Mouse (Mus musculus) embryonic facial prominence, embryonic 13.5 days (tissue): ENCODE results near the gene Arhgap44. TPM values are rescaled to one million over a fixed set of nuclear protein-coding genes. Genes with fewer than 3 reads are reported as not detected.

Source experiments
- ATAC-seq: fragments of 200-750 bp; cut with Nextera tagmentation; 2 replicates; pipeline ENCODE4 v1.8.0; 2017; ENCODE audit warnings: low read depth; ENCODE audit not compliant: insufficient number of reproducible peaks, insufficient read depth, low FRiP score, low TSS enrichment
- H3K27ac ChIP-seq: fragments of 300-500 bp; sonication (generic); 2 replicates; pipeline ENCODE4 v1.5.1; 2015; ENCODE audit warnings: moderate library complexity, mild to moderate bottlenecking, inconsistent platforms
- H3K27me3 ChIP-seq: fragments of 300-500 bp; sonication (generic); 2 replicates; pipeline ENCODE4 v1.6.1; 2015; ENCODE audit warnings: mild to moderate bottlenecking, inconsistent platforms
- H3K36me3 ChIP-seq: fragments of 300-500 bp; sonication (generic); 2 replicates; pipeline ENCODE4 v1.6.1; 2015; ENCODE audit warnings: mild to moderate bottlenecking, inconsistent platforms
- H3K4me1 ChIP-seq: fragments of 300-500 bp; sonication (generic); 2 replicates; pipeline ENCODE4 v1.6.1; 2015; ENCODE audit warnings: inconsistent platforms
- H3K4me2 ChIP-seq: fragments of 300-500 bp; sonication (generic); 2 replicates; pipeline ENCODE4 v1.6.1; 2015; ENCODE audit warnings: moderate library complexity, mild to moderate bottlenecking, inconsistent platforms
- H3K4me3 ChIP-seq: fragments of 300-500 bp; sonication (generic); 2 replicates; pipeline ENCODE4 v1.5.1; 2015; ENCODE audit warnings: mild to moderate bottlenecking, inconsistent platforms
- H3K9ac ChIP-seq: fragments of 300-500 bp; sonication (generic); 2 replicates; pipeline ENCODE4 v1.6.1; 2015; ENCODE audit warnings: mild to moderate bottlenecking, inconsistent platforms
- H3K9me3 ChIP-seq: fragments of 300-500 bp; sonication (generic); 2 replicates; pipeline ENCODE4 v1.6.1; 2016; ENCODE audit warnings: inconsistent platforms
- WGBS: fragments of 180-500 bp; shearing (Covaris S2); methylation state at CpG from one replicate; pipeline ENCODE4 v1.1.7; 2015; ENCODE audit warnings: mixed read lengths; 5-methylcytosine and 5-hydroxymethylcytosine counted together
- polyA plus RNA-seq: library from polyadenylated mRNA; unstranded; fragments of >200 nt; fragmentation: Nextera tagmentation; extraction: Ambion mirVana; gene quantifications from 2 replicates; pipeline ENCODE4 v1.2.1, GENCODE M21; 2015

The Arhgap44 gene
- polyA plus RNA-seq, 1 experiment from 2014 or later = 5.0 TPM

DNA sequence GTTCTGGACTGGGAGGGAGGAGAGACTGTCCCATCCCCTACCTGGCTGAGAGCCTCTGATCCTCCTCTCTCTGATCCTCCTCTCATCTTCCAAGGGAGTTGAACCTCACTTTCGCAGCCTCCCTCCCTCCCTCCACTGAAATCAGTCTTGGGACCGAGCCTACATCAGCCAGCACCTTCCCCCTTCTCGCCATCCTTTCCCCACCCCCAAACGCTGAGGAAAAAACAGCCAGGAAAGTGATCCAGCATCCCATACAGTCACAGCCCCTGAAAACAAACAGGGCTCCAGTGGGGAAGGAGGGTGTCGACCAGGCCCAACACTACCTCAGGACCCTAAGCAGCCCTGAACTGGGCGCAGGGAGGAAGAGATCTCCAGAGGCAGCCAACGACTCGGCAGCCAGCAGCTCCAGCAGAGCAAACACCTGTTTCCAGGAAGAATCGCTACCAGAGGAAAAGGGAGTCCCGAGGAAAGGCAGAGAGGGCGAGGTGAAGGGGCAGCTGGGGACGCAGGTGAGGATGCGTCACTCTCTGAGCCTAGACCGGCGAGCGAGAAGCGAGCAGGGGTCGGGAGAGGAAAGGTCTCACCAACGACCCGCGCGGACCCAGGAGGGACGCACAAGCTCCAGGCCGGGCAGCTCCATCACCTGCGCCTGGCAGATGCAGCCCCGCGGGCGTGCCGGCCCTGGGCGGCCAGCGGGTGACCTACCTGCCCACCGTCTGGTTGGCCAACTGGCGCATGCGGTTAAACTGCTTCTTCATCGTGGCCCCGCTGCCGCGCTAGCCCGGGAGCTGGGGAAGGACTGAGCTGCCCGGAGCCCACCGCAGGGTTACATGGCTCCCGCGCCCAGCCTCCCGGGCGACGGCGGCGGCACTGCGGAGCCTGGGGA lies 637 bp downstream of the Arhgap44 start:
- 0 out of 2 replicates have a peak, but pooled peaks have one; percentile 62 for ATAC-seq
- H3K4me2 ChIP-seq = peak overlapping the region; percentile 89
- H3K9ac ChIP-seq = peak overlapping the region; percentile 87
- peaks cover 14% of the 10 kb centered on the region for H3K4me1 ChIP-seq
- no peaks in the 10 kb centered on the region for H3K9me3 ChIP-seq
- H3K27me3 ChIP-seq = peaks cover 25% of the 10 kb centered on the region
- H3K36me3 ChIP-seq = no peaks in the 10 kb centered on the region
- WGBS = under 1% methylated on average over 41 of the region's 49 CpGs
- peak overlapping the region; percentile 87 for H3K4me3 ChIP-seq
- H3K27ac ChIP-seq = no peak overlapping the region

GRCm38 (mm10) chr11:65160991-65161880 lies 1.5 kb downstream of the Arhgap44 start:
- Histone ChIP-seq H3K27me3 (peaks cover 22% of the 10 kb centered on the region), H3K36me3 (no peaks in the 10 kb centered on the region), H3K9me3 (no peaks in the 10 kb centered on the region), H3K4me1 (peaks cover 14% of the 10 kb centered on the region), H3K9ac (0 out of 2 replicates have a peak overlapping the region, but pooled peaks have one; percentile 87), H3K4me3 (peak overlapping the region; percentile 87), H3K4me2 (peak overlapping the region; percentile 89), H3K27ac (no peak overlapping the region)
- WGBS = 44% methylated on average over 7 of the region's 7 CpGs
- no peak for ATAC-seq

GRCm38 (mm10) chr11:65159791-65160190 lies 3.0 kb downstream of the Arhgap44 start, which contains the start of gene 1700086D15Rik:
Gene 1700086D15Rik, minus strand, starts transcription at chr11:65159891.
- no peak within 1 kb of the TSS for H3K4me2 ChIP-seq
- WGBS = 92% methylated on average over 5 of the region's 5 CpGs
- no peak within 1 kb of the TSS for H3K9ac ChIP-seq
- peaks cover 14% of the 10 kb centered on the region for H3K4me1 ChIP-seq
- no peak within 1 kb of the TSS for H3K27ac ChIP-seq
- H3K27me3 ChIP-seq = peaks cover 22% of the 10 kb centered on the region
- H3K4me3 ChIP-seq = no peak within 1 kb of the TSS
- no peak for ATAC-seq
- H3K36me3 ChIP-seq = no peaks in the 10 kb centered on the region
- no peaks in the 10 kb centered on the region for H3K9me3 ChIP-seq

DNA sequence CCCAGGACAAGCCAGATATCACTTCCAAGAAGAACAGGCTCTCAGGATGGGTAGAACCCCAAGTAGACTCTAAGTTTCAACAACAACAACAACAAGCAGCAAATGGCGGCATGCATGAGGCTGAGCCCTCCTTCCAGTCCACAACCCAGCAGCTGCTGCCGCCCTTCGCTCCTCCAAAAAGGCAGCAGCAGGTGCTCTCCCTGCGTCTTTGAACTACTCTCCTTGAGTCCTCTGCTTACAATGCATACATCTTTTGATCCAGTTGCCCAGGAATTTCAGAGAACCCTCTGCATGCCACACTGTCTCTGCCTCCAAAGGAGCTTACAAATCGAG lies 4.1 kb downstream of the Arhgap44 start:
- Histone ChIP-seq H3K36me3 (no peaks in the 10 kb centered on the region), H3K4me3 (no peak overlapping the region), H3K9ac (no peak overlapping the region), H3K9me3 (no peaks in the 10 kb centered on the region), H3K4me2 (no peak overlapping the region), H3K27me3 (peaks cover 22% of the 10 kb centered on the region), H3K4me1 (peaks cover 14% of the 10 kb centered on the region), H3K27ac (no peak overlapping the region)
- WGBS = 91% methylated on average over 5 of the region's 5 CpGs
- no peak for ATAC-seq

- Histone ChIP-seq H3K9me3 (no peaks in the 10 kb centered on the region), H3K27ac (no peak overlapping the region), H3K36me3 (no peaks in the 10 kb centered on the region), H3K4me3 (no peak overlapping the region), H3K27me3 (peaks cover 19% of the 10 kb centered on the region), H3K4me1 (peaks cover 14% of the 10 kb centered on the region), H3K9ac (no peak overlapping the region), H3K4me2 (no peak overlapping the region)
- WGBS = 90% methylated on average over 20 of the region's 20 CpGs
- ATAC-seq = no peak
These were observed 4.6 kb downstream of the Arhgap44 start for GRCm38 (mm10) chr11:65157966-65158657.

DNA sequence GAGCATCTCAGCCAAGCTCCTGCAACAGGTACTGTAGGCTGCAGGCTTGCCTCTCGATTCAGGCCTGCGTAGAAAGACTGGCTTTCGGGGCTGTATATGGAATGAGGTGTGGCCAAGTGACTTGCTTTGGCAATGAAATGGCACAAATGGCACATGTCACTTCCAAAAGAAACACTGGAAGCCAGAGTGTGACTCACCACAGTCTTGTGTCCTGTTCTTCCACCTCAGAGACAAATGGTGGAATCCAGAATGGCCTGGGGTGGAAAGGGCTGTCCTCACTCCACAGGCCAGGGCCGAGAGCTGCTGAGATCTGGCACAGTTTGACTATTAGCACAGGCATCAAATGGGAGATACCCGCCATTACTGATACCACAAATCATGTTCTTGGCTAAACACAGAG lies 9.8 kb downstream of the Arhgap44 start:
- ATAC-seq = no peak

DNA sequence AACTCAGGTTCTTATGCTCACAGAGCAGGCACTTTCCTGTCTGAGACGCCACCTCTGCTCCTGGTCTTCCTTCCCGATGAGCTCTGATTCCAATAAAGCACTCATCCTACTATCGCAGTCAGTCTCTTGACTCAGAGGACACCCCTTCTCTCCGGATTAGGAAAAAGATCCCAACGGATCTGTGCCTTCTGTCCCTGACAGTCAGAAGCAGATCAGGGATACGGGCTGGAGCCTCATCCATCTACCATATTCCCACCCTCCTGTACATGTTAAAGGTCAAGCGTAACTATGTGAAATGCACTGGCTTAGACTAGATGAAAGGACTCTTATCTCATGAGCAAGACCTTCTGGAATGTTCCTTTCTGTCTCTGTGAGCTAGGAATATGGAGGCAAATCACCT lies 14.3 kb downstream of the Arhgap44 start:
- Histone ChIP-seq H3K4me1 (no peaks in the 10 kb centered on the region), H3K36me3 (no peaks in the 10 kb centered on the region), H3K9me3 (no peaks in the 10 kb centered on the region), H3K4me2 (no peak overlapping the region), H3K9ac (no peak overlapping the region), H3K27ac (no peak overlapping the region), H3K4me3 (no peak overlapping the region), H3K27me3 (no peaks in the 10 kb centered on the region)
- no peak for ATAC-seq
- 88% methylated on average over 7 of the region's 7 CpGs for WGBS

More for the DNA sequence above, 9.8 kb downstream of the Arhgap44 start:
- Histone ChIP-seq H3K4me2 (no peak overlapping the region), H3K27me3 (no peaks in the 10 kb centered on the region), H3K27ac (no peak overlapping the region), H3K4me3 (no peak overlapping the region), H3K36me3 (no peaks in the 10 kb centered on the region), H3K9me3 (no peaks in the 10 kb centered on the region), H3K9ac (no peak overlapping the region), H3K4me1 (no peaks in the 10 kb centered on the region)
- WGBS = 89% methylated on average over 5 of the region's 5 CpGs

DNA sequence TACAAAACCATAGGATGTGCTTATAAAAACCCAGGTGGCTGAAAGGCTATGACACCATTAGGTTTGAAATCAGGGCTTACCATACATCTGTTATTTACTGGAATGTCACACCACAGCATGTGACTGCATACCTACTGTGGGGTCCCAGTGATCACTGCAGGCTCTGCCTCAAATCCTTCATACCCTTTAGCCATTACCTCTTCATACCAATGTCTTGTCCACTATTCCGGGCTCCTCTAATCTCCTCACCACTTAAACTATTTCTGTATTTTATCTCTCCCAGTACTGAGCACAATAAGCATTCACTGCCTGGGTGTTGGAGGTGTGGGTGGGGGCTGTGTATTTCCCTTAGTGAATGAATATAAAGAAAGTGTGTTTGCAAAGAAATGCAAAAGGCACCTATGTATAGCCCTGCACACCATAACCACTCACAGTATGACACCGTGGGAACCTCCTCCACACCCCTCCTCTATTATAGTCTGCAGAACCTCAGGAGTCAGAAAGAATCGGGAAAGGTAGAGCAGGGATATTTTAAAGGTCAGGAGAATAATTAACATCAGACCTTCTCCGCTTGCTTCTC lies 19.8 kb downstream of the Arhgap44 start:
- ATAC-seq = no peak
- Histone ChIP-seq H3K27ac (no peak overlapping the region), H3K27me3 (no peaks in the 10 kb centered on the region), H3K4me3 (no peak overlapping the region), H3K9ac (no peak overlapping the region), H3K9me3 (no peaks in the 10 kb centered on the region), H3K4me1 (no peaks in the 10 kb centered on the region), H3K36me3 (no peaks in the 10 kb centered on the region), H3K4me2 (no peak overlapping the region)
- WGBS = 67% methylated on average over 4 of the region's 4 CpGs

DNA sequence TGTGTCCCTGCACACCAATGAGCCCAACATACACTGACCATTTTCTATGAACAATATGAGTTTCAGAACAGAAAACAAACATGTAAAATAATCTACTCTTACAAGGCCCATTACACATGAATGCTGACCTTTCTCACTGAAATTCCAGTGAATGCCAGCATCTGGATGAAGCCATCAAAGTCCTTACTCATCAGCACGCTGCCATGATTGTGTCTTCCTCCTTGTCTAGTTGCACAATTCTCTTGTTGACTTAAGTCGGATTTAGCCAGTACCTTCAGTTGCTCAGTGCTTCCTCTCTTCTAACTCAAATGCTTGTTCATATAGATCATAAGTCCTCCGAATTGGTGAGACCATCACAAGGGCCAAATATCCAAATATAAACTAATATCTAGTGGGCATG lies 23.7 kb downstream of the Arhgap44 start:
- Histone ChIP-seq H3K4me3 (no peak overlapping the region), H3K4me1 (no peaks in the 10 kb centered on the region), H3K9me3 (no peaks in the 10 kb centered on the region), H3K27me3 (no peaks in the 10 kb centered on the region), H3K4me2 (no peak overlapping the region), H3K36me3 (no peaks in the 10 kb centered on the region), H3K9ac (no peak overlapping the region), H3K27ac (no peak overlapping the region)
- WGBS = 91% methylated on average over 3 of the region's 3 CpGs
- ATAC-seq = no peak

DNA sequence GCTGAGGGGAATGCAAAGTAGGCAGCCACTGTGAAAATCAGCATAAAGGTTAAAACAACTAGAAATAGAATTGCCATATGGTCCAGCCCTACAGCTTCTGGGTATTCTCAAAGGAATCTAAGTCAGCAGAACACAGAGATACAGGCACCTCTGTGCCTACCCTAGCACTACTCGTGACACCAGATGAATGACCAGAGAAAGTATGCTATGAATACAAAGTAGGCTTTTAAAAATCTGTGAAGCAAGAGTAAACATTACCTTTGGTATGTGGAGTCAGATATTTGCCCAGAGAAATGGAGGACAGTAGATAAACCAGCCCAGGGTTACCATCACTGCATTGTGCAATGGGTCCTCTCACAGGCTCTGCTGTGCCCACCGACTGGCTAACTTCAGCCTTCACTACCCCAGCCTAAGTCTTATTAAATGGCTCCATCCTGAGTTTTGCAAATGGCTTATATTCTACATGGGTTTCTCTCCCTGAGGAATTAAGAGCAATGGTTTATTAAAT lies 25.6 kb downstream of the Arhgap44 start:
- Histone ChIP-seq H3K36me3 (no peaks in the 10 kb centered on the region), H3K27ac (no peak overlapping the region), H3K9ac (no peak overlapping the region), H3K4me3 (no peak overlapping the region), H3K4me1 (no peaks in the 10 kb centered on the region), H3K27me3 (no peaks in the 10 kb centered on the region), H3K4me2 (no peak overlapping the region), H3K9me3 (no peaks in the 10 kb centered on the region)
- 86% methylated on average over 2 of the region's 2 CpGs for WGBS
- no peak for ATAC-seq

DNA sequence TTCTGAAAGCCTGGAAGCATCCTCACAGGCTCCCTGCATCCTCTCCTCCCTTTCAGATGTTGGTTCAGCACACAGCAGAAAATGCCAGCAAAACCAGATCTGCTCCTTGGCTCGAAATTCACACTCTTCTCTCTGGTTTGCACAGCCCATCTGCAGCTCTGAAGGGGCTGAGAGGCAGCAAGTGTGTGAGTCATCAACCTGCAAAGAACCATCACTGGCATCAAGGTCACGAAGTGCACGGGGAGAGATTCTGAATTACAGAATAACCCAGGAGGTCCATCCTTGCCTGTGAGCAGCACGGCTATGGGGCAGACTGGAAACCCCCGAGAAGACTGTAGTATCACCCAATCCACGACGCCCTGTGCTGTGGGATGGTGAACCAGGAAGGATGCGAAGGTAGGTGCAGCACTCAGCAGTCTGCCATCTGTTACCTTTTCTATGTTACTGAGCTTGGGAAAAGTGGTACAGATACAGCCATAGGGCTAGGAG lies 27.5 kb downstream of the Arhgap44 start:
- no peak overlapping the region for H3K9ac ChIP-seq
- H3K4me1 ChIP-seq = no peaks in the 10 kb centered on the region
- no peaks in the 10 kb centered on the region for H3K9me3 ChIP-seq
- ATAC-seq = no peak
- no peak overlapping the region for H3K27ac ChIP-seq
- no peaks in the 10 kb centered on the region for H3K36me3 ChIP-seq
- WGBS = 88% methylated on average over 8 of the region's 8 CpGs
- H3K4me2 ChIP-seq = no peak overlapping the region
- no peak overlapping the region for H3K4me3 ChIP-seq
- no peaks in the 10 kb centered on the region for H3K27me3 ChIP-seq
